Mouse (Mus musculus): Measurements from ENCODE around the gene Gm20388. TPM values are rescaled to one million over a fixed set of nuclear protein-coding genes. Genes with fewer than 3 reads are reported as not detected.

Gene Gm20388
- polyA plus RNA-seq, 1 experiment from 2014 or later = 5.5 TPM

- Histone ChIP-seq H3K9ac (no peak overlapping the region), H3K4me2 (no peak overlapping the region), H3K27me3 (no peaks in the 10 kb centered on the region), H3K9me3 (no peaks in the 10 kb centered on the region), H3K4me3 (no peak overlapping the region), H3K36me3 (no peaks in the 10 kb centered on the region), H3K4me1 (0 out of 2 replicates have a peak, but pooled peaks cover under 1% of the 10 kb centered on the region), H3K27ac (no peak overlapping the region)
- ATAC-seq (ENCODE audit: borderline replicate concordance, extremely low read depth, low FRiP score, low TSS enrichment) = no peak
- WGBS = 63% methylated on average over 7 of the region's 7 CpGs
These were observed 1324.3 kb downstream of the Gm20388 start for GRCm38 (mm10) chr8:121234915-121235314.

DNA sequence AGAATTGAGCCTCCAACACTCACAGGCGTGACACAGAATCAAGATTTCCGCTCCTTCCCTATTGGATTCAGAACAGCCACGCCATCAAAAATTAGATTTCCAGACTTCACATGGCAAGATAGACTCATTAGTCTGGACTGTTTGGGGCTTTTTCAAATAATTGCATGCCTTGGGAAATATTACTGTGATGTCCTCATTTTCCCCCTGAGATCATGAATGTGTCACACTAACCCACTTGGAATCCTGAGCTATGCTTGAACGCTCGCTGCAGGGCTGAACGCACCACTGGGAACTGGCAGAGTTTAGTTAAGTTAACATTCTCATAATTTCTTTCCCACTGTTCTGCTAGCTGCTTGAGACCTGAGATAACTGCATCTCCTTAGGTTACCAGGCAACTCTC, 1329.0 kb downstream of the Gm20388 start:
- no peak overlapping the region for H3K27ac ChIP-seq

DNA sequence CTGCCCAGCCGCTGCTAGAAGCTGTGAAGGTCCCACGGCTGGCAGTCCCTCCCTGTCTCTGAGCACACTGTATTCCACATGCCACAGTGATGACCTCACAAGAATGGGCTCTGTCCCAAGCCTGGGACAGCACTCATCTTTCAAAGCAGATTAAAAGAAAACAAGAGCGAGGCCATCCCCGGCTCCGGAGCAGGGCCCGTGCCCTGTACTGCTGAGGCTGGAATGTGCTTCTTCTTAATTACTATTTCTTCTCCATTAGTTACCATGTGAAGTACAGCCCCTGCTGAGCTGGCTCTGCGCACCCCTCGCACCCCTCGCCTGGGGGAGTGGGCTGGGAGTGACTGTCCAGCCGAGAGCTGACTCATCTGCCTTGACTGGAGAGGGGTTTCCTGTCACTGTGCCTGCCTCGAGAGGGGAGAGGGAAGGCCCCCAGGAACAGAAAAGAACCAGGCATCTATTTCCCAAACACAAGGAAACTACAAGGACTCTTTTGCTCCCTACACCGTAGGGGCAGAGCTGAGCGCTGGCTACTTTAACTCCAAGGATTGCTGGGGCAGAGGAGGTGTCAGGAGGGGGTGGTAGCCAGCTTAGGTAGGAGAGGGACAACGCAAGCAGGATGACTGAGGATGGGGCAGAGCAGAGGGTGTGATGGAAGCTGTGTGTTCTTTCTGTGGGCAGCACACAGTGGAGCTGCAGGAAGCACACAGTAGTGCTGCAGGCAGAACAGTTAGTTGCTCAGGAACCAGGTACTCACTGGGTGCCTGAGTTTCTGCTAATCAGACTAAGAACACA, 1331.3 kb downstream of the Gm20388 start:
- Histone ChIP-seq H3K9ac (no peak overlapping the region), H3K36me3 (no peaks in the 10 kb centered on the region), H3K4me2 (peak overlapping the region; percentile 42), H3K27ac (peak overlapping the region; percentile 70), H3K27me3 (no peaks in the 10 kb centered on the region; the same call in 1 of the 2 replicates), H3K4me3 (no peak overlapping the region), H3K4me1 (peaks cover 22% of the 10 kb centered on the region), H3K9me3 (no peaks in the 10 kb centered on the region)
- 9% methylated on average over 14 of the region's 14 CpGs for WGBS
- peak; percentile 86 for ATAC-seq (ENCODE audit: borderline replicate concordance, extremely low read depth, low FRiP score, low TSS enrichment)

More for the DNA sequence above, 1329.0 kb downstream of the Gm20388 start:
- Histone ChIP-seq H3K27me3 (no peaks in the 10 kb centered on the region; the same call in 1 of the 2 replicates), H3K4me1 (peaks cover 22% of the 10 kb centered on the region), H3K4me2 (no peak overlapping the region), H3K9me3 (no peaks in the 10 kb centered on the region), H3K4me3 (no peak overlapping the region), H3K36me3 (no peaks in the 10 kb centered on the region), H3K9ac (no peak overlapping the region)
- WGBS = 82% methylated on average over 6 of the region's 6 CpGs
- ATAC-seq (ENCODE audit: borderline replicate concordance, extremely low read depth, low FRiP score, low TSS enrichment) = no peak

DNA sequence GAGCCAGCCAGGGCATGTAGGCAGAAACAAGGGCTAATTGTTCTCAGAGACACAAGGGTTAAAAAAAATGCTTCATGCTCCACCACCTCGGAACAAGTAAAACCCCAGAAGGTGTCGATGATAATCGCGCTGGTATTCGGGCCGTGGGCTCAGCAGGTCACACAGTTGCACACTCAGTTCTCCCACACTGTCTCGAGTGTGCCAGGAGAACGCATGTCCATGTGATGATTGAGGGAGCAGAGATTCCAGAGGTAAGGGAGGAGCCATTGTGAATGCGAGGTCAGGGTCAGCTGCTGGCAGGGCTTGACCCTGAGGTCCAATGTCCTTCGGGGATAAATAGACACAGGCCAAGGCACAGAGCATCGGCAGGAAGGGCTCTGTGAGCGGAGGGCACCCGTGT, 1332.0 kb downstream of the Gm20388 start:
- Histone ChIP-seq H3K9me3 (no peaks in the 10 kb centered on the region), H3K4me2 (no peak overlapping the region), H3K4me1 (peaks cover 22% of the 10 kb centered on the region), H3K4me3 (no peak overlapping the region), H3K27ac (no peak overlapping the region), H3K36me3 (no peaks in the 10 kb centered on the region), H3K27me3 (no peaks in the 10 kb centered on the region; the same call in 1 of the 2 replicates), H3K9ac (no peak overlapping the region)
- no peak for ATAC-seq (ENCODE audit: borderline replicate concordance, extremely low read depth, low FRiP score, low TSS enrichment)
- WGBS = 29% methylated on average over 13 of the region's 13 CpGs

DNA sequence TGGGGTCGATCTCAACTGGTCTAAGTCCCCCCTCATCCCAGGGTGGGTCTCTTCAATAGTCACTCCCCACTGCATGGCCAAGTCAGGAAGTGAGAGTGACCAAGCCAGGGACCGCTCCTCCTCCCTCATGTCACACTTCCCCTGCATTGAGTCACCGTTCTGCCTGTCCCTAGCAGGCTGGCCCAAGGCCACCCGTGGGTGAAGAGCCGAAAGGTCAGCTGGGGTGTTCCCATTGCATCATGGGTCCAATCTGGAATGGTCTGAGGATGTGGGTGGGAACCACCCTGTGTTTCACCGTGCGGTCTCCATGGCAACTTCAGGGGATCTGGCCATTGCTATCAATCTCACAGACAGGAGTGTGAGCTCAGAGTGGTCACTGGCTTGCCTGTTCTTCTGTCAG, 1338.2 kb downstream of the Gm20388 start:
- H3K9ac ChIP-seq = no peak overlapping the region
- 0 out of 2 replicates have a peak, but pooled peaks cover under 1% of the 10 kb centered on the region for H3K4me1 ChIP-seq
- H3K27me3 ChIP-seq = peaks cover 33% of the 10 kb centered on the region
- no peaks in the 10 kb centered on the region for H3K36me3 ChIP-seq
- H3K9me3 ChIP-seq = no peaks in the 10 kb centered on the region
- H3K4me2 ChIP-seq = no peak overlapping the region
- no peak overlapping the region for H3K4me3 ChIP-seq
- WGBS = 57% methylated on average over 7 of the region's 7 CpGs
- no peak overlapping the region for H3K27ac ChIP-seq
- ATAC-seq (ENCODE audit: borderline replicate concordance, extremely low read depth, low FRiP score, low TSS enrichment) = no peak

- ATAC-seq (ENCODE audit: borderline replicate concordance, extremely low read depth, low FRiP score, low TSS enrichment) = no peak
- Histone ChIP-seq H3K27me3 (peaks cover 39% of the 10 kb centered on the region), H3K4me2 (no peak overlapping the region), H3K4me3 (no peak overlapping the region), H3K4me1 (no peaks in the 10 kb centered on the region), H3K9ac (no peak overlapping the region), H3K36me3 (no peaks in the 10 kb centered on the region), H3K27ac (no peak overlapping the region), H3K9me3 (no peaks in the 10 kb centered on the region)
- WGBS = 80% methylated on average over 1 of the region's 1 CpGs
These were observed 1338.8 kb downstream of the Gm20388 start for GRCm38 (mm10) chr8:121249433-121249832.

GRCm38 (mm10) chr8:121251089-121251488, 1340.4 kb downstream of the Gm20388 start:
- Histone ChIP-seq H3K27me3 (peaks cover 54% of the 10 kb centered on the region), H3K36me3 (no peaks in the 10 kb centered on the region), H3K9me3 (no peaks in the 10 kb centered on the region), H3K4me1 (no peaks in the 10 kb centered on the region), H3K27ac (no peak overlapping the region), H3K9ac (no peak overlapping the region), H3K4me2 (no peak overlapping the region), H3K4me3 (no peak overlapping the region)
- ATAC-seq (ENCODE audit: borderline replicate concordance, extremely low read depth, low FRiP score, low TSS enrichment) = no peak
- WGBS = 36% methylated on average over 11 of the region's 11 CpGs

- no peak for ATAC-seq (ENCODE audit: borderline replicate concordance, extremely low read depth, low FRiP score, low TSS enrichment)
- 41% methylated on average over 14 of the region's 14 CpGs for WGBS
- no peaks in the 10 kb centered on the region for H3K9me3 ChIP-seq
- no peak overlapping the region for H3K27ac ChIP-seq
- no peaks in the 10 kb centered on the region for H3K36me3 ChIP-seq
- no peak overlapping the region for H3K9ac ChIP-seq
- no peak overlapping the region for H3K4me3 ChIP-seq
- H3K27me3 ChIP-seq = peaks cover 73% of the 10 kb centered on the region
- H3K4me2 ChIP-seq = no peak overlapping the region
- peaks cover 14% of the 10 kb centered on the region for H3K4me1 ChIP-seq
These were observed 1345.2 kb downstream of the Gm20388 start for GRCm38 (mm10) chr8:121255727-121256265.

DNA sequence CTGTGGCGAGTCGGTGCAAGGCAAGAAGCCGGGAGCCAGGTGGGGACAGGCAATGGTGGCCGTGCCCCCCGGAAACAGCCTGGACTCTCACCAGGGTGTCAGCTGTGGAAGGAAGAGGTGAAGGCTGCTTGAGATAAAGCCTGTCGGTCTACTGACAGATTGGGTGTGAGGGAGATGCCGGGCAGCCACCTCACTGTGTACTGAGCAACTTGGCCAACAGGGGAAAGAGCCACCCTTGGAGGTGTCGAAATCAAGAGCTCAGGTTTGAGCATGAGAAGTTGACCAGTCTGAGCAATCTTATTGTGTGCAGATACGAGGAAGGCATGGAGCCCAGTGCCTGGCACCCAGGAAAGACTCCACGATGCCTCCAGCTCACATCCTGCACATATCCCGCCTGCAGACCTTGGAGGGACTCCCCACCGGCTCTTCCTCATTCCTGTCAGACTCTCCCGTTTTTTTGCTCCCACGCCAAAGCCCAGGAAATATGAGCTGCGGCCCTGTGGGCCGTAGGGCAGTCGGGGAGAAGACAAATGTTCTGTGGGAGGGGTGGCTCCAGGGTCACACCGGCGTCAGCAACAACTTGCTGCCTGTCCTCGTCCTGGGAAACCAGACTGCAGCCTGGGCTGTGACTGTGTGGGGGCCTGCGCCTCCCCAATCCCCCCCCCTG, 1347.6 kb downstream of the Gm20388 start:
- Histone ChIP-seq H3K4me3 (no peak overlapping the region), H3K9me3 (no peaks in the 10 kb centered on the region), H3K4me1 (peaks cover 25% of the 10 kb centered on the region), H3K4me2 (no peak overlapping the region; the same call in 1 of the 2 replicates), H3K36me3 (no peaks in the 10 kb centered on the region), H3K27ac (no peak overlapping the region), H3K27me3 (peaks cover 48% of the 10 kb centered on the region), H3K9ac (no peak overlapping the region)
- WGBS = 11% methylated on average over 21 of the region's 21 CpGs
- ATAC-seq (ENCODE audit: borderline replicate concordance, extremely low read depth, low FRiP score, low TSS enrichment) = peak; percentile 65; the same call in 1 of the 2 replicates

DNA sequence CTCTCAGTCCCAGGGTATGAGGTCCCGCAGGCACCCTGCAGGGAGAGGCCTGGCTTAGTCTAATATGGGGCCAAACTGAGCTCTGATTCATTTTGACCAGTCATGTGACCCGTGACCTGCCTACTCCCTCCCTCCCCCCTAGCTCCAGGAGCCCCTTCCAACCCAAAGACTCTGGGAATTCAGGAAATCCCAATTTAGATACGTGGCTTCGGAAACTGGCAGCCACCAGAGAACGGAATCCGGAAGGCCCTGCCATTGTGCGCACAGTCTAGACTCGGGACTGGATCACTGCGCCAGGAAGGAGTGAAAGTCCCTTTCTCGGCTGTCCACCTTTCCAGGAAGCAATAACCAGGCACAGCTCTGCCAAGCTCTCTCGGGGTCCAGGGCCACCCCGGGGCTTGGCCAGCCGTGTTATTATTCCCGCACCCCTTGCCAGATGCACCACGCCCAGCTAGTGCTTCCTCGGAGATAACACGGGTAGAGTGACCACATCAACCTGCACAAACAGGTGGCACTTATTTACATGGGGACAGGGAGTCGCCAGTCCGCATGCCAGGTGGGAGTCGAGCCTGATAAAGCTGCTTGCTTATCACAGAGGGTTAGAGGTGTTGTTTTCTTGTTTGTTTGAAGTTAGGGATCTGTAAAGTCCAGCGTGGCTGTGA, 1352.2 kb downstream of the Gm20388 start:
- Histone ChIP-seq H3K4me1 (peaks cover 34% of the 10 kb centered on the region), H3K4me2 (peak overlapping the region; percentile 27; the same call in 1 of the 2 replicates), H3K36me3 (no peaks in the 10 kb centered on the region), H3K27ac (peak overlapping the region; percentile 41), H3K9me3 (no peaks in the 10 kb centered on the region), H3K9ac (no peak overlapping the region), H3K27me3 (peaks cover 10% of the 10 kb centered on the region; the same call in 1 of the 2 replicates), H3K4me3 (no peak overlapping the region)
- WGBS = 39% methylated on average over 21 of the region's 21 CpGs
- 0 out of 2 replicates have a peak, but pooled peaks have one; percentile 47 for ATAC-seq (ENCODE audit: borderline replicate concordance, extremely low read depth, low FRiP score, low TSS enrichment)

- no peak overlapping the region for H3K9ac ChIP-seq
- peaks cover 28% of the 10 kb centered on the region for H3K4me1 ChIP-seq
- no peaks in the 10 kb centered on the region for H3K36me3 ChIP-seq
- no peaks in the 10 kb centered on the region for H3K9me3 ChIP-seq
- 20% methylated on average over 14 of the region's 14 CpGs for WGBS
- H3K27ac ChIP-seq = peak overlapping the region; percentile 41
- peak overlapping the region; percentile 27; the same call in 1 of the 2 replicates for H3K4me2 ChIP-seq
- ATAC-seq (ENCODE audit: borderline replicate concordance, extremely low read depth, low FRiP score, low TSS enrichment) = no peak
- peaks cover 4% of the 10 kb centered on the region; the same call in 1 of the 2 replicates for H3K27me3 ChIP-seq
- no peak overlapping the region for H3K4me3 ChIP-seq
These were observed 1352.7 kb downstream of the Gm20388 start for GRCm38 (mm10) chr8:121263390-121263775.

Data from lung, embryonic 15.5 days (tissue).